Mouse (Mus musculus) adrenal gland, postnatal 36 days (tissue): ENCODE data around the gene Zfp688. TPM values are rescaled to one million over a fixed set of nuclear protein-coding genes. Genes with fewer than 3 reads are reported as not detected.
A peak's percentile ranks its signal among the peaks of the same experiment; 100 is the strongest.
"Not testable (repeated sequence)": the region's sequence is repeated elsewhere in the genome, so short reads cannot be mapped to it uniquely, and the experiment has no call there.

ENCODE experiments used
- DNase-seq, 2 experiments: peaks; one replicate each; pipeline ENCODE4 v3.0.0; 2021; ENCODE audit warnings: mixed read lengths in 1 of 2
- long read RNA-seq, 2 experiments: library from polyadenylated mRNA; stranded (forward); transcript quantifications; one replicate each; pipeline ENCODE4 v2.0.0; 2021; ENCODE audit warnings: borderline sequencing depth in 2 of 2
- total RNA-seq, 2 experiments: library from RNA; stranded (reverse); gene quantifications; 2 replicates each; pipeline ENCODE4 v1.2.3; 2021

Zfp688 gene
- 10 to 100 TPM; 12.7 to 12.8 TPM for total RNA-seq
- long read RNA-seq, experiment 1, partial matches to known transcripts = 0 of 23 reads
- long read RNA-seq, experiment 1, other reads (novel, unspliced or antisense) = 16 of 23 reads
- long read RNA-seq, experiment 2, transcript Zfp688-202 (2 exons, 338 nt) = major isoform, 5 of 12 reads
- long read RNA-seq, experiment 2, partial matches to known transcripts = 0 of 12 reads
- long read RNA-seq, experiment 2, other reads (novel, unspliced or antisense) = 4 of 12 reads

DNA sequence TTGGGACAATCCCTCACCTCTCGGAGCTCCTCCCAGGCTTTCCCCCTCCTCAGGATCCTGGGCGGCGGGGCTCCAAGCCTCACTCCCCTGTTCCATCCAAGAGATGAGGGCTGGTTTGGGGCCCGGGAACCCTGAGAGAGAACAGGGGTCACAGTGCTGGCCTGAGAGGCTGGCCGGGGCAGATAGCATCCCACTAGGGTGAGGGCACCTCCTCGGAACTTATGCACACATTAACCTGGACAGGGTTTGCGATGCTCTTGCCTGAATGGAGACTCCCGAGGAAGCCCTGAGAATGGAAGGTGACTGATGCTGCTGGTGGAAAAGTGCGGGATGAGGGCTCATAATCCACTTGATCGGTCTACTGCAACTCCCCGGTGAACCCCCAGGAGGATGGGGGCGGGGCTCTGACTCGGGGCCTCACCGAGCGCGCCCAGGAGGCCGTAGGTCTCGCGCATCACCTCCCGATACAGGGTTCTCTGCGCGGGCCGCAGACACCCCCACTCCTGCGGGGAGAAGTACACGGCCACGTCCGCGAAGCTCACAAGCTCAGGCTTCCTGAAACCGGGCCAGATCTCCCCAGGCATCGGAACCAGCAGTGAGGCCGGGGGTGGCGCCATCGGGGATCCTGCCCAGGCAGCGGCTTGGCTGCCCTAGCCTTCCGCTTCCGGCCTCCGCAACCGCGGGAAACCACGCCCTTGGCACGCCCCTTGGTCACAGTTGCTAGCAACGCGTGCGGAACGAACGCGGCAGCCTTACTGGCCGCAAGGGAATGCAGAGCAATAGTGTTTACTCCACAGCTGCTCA lies at the start of gene Zfp688:
Gene Zfp688, minus strand, starts transcription at position 681 of the 804 bp plus-strand sequence.
- DNase-seq = peak; percentile 98 to 99

GRCm38 (mm10) chr7:127471646-127472010 lies 49.8 kb upstream of the Zfp688 start:
- peak; percentile 49 to 75 for DNase-seq

- peak; percentile 92 for DNase-seq
These were observed 49.1 kb upstream of the Zfp688 start for GRCm38 (mm10) chr7:127470743-127471645.

DNA sequence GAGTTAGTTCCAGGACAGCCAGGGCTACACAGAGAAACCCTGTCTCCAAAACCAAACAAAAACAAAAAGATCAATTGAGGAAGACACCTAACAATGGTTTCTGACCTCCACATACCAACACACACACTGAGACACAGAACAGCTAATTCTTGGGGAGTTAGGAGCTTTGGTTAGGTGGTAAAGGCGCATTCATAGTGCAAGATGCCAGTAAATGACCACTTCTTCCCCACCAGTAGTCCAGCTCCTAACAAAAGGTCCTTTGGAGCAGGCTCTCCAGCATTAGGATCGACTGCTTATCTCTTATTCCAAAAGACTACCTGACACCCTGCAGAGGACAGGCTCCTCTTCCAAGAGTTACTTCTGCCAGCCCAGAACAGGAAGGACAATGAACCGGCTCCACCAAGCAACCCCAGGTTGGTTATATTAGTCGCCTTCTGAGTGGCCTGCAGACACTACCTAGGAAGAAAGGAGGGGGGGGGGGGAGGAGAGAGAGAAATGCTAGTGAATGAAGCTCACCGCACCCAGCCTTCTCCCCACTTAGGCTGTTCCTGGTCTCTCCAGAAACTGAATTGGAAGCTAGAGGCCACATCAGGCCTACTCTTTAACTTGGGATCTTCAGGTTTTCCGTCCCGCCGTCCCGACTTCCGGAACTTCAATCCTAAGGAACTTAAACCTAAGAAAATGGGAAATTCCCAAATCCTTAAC lies 48.3 kb upstream of the Zfp688 start:
- peak in 1 of 2 experiments; percentile 37 for DNase-seq

- no peak for DNase-seq
These were observed 44.7 kb upstream of the Zfp688 start for GRCm38 (mm10) chr7:127466606-127467005.

DNA sequence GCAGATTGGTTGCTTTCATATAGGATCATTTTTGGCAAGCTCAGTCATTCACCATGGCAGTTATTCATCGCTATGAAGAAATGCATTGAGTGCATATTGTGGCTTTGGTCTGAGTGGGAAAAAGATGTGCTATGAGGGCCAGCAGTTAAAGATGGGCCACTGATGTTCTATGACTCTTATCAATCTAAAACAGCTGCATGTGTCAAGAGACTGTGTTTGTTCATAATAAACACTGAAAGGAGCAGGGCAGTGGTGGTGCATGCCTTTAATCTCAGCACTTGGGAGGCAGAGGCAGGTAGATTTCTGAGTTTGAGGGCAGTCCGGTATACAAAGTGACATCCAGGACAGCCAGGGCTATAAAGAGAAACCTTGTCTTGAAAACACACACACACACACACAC lies 43.8 kb upstream of the Zfp688 start:
- not testable (repeated sequence) for DNase-seq

- DNase-seq = no peak
These were observed 43.3 kb upstream of the Zfp688 start for GRCm38 (mm10) chr7:127465191-127465590.

- not testable (repeated sequence) for DNase-seq
These were observed 37.4 kb upstream of the Zfp688 start, which contains the start of gene Prr14 for GRCm38 (mm10) chr7:127459311-127459710. TSS of gene Prr14 (plus strand) at chr7:127459611.

DNA sequence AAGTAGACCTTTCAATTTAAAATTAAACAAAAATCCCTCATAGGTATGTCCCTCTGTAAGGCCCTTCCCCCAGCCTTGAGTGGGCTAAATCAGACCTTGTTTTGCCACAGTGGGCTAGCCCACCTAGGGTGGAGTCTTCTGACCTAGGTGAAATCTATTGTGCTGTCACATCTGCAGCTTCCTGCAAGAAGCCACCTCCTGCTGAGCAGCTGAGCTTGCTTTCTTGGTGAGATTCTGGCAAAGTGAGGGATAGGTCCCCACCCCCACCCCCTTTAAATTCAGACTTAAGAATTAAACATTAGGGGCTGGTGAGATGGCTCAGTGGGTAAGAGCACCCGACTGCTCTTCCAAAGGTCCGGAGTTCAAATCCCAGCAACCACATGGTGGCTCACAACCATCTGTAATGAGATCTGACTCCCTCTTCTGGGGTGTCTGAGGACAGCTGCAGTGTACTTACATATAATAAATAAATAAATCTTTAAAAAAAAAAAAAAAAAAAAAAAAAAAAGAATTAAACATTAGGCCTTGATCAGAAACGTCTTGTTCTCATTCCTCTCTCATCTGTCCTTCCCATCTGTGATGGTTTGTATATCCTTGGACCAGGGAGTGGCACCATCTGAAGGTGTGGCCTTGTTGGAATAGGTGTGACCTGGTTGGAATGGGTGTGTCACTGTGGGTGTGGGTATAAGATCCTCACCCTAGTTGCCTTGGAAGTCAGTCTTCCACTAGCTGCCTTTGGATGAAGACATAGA lies 36.7 kb upstream of the Zfp688 start:
- DNase-seq = not testable (repeated sequence)

- no peak for DNase-seq
These were observed 33.0 kb upstream of the Zfp688 start for GRCm38 (mm10) chr7:127454905-127455304.

DNA sequence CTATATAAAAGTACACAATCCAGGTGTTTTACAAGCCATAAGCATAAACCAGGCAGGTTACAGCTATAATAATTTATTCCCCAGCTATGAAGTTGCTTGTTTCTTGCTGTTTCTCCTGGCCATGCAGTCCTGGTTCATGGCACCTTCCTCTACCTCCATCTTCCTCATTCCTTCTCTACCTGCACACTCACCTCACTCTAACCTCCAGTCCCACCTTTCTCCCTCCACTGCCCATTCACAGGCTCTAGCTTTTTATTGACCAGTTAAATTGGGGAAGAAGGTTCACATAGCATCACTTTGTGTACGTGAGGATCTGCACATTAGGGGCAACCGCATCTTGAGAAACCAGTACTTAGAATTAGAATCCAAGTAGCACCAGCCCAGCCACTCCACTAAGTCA lies 31.2 kb upstream of the Zfp688 start:
- no peak for DNase-seq

GRCm38 (mm10) chr7:127449966-127450365 lies 28.1 kb upstream of the Zfp688 start:
- DNase-seq = no peak

GRCm38 (mm10) chr7:127448521-127449300 lies 26.8 kb upstream of the Zfp688 start, which contains the start of gene Zfp689:
TSS of gene Zfp689 (minus strand) at chr7:127449158.
- DNase-seq = peak; percentile 90

DNA sequence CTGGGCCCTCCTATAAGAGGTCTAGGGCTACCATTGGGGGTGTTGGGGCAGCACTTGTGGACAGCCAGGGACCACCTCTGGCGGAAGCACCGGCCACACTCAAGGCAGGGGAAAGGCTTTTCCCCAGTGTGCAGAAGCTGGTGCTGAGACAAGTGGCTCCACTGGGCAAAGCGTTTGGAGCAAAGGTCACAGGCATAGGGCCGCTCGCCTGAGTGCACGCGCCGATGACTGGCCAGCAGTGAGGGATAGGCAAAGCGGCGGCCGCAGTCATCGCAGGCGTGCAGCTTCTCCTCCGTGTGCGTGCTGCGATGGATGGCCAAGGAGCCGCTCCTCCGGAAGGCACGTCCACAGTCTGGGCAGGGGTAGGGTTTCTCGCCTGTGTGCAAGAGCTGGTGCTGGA lies 22.1 kb upstream of the Zfp688 start:
- DNase-seq = no peak

GRCm38 (mm10) chr7:127437724-127438123 lies 15.9 kb upstream of the Zfp688 start:
- DNase-seq = no peak

- no peak for DNase-seq
These were observed 13.3 kb upstream of the Zfp688 start for GRCm38 (mm10) chr7:127435206-127435605.

DNA sequence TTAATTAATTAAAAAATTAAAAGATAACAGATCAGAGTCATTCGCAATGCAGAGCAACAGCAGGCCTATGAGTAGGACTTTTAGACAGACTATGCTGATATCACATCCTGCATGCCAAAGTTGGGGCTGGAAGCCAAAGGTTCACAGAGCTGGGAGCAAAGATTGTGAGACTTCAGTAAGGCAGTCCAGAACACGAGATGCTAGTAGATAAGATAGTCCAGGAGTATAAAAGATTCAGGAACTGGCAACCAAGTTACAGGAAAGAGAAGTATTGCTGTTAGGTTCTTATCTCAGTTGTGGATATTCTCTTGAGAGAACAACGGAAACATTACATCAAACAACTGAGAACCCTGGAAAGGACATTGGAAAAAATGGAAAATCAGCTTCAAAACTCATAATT lies 4.5 kb upstream of the Zfp688 start:
- no peak for DNase-seq

- no peak for DNase-seq
These were observed 4.0 kb upstream of the Zfp688 start for GRCm38 (mm10) chr7:127425911-127426310.

DNA sequence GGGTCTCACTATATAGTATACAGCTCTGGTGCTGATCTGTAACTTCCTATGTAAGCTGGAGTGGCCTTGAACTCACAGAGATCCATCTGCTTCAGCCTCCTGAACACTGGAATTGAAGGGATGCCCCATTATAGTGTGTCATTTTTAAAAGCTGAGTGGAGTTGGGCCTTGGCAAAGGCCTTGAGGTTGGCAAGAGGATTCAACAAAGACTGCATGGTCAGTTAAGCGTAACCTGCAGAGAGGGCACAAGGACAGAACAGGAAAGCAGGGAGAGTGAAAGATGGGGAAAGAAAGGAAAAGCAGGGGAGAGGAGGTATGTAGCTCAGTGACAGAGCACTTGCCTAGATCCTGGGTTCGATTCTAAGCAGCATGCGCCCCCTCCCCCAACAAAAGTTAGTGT lies 3.4 kb upstream of the Zfp688 start:
- DNase-seq = no peak

- peak; percentile 49 to 59 for DNase-seq
These were observed 379 bp upstream of the Zfp688 start for GRCm38 (mm10) chr7:127422247-127422646.
